ENCODE assay signal across 19 mouse cellular contexts in the genomic region with DNA sequence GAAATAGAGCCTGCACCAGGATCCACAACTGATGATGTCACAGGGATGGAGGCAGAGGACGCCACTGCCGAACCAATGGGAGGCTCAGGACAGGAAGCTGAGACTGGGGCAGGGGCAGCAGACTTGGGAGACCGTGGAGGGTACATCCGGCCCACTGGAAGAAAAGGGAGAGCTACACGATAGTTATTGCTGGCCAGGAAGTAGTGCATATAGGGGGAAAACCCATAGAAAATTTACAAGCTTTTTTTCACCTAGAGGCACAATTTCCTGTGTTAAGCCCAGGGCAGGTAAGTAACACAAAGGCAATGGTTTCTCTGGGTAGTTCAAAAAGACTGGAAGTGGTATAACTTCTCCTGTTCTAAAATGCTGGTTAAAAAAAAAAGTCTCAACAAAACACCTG.
"Had no signal": no experiment of that assay in that cellular context is flagged by ENCODE, and none has a peak within 500 bp of the region (broad histone marks: within the 10 kb centered on the region; RNA-seq: fewer than 3 reads in every experiment).

No protein-coding gene starts in this region.

- H3K27ac ChIP-seq: kidney, postnatal 0 days; limb, embryonic 10.5 days; limb, embryonic 13.5 days; liver, embryonic 12.5 days; liver, embryonic 15.5 days; lung, embryonic 15.5 days; midbrain, embryonic 10.5 days; midbrain, embryonic 15.5 days; neural tube, embryonic 13.5 days had no signal

- H3K9ac ChIP-seq: limb, embryonic 13.5 days; liver, embryonic 12.5 days; liver, embryonic 15.5 days; lung, embryonic 15.5 days; midbrain, embryonic 15.5 days; neural tube, embryonic 13.5 days had no signal

- H3K4me3 ChIP-seq: limb, embryonic 10.5 days; limb, embryonic 13.5 days; liver, embryonic 12.5 days; liver, embryonic 15.5 days; lung, embryonic 15.5 days; megakaryocyte, embryonic 14.5 days; midbrain, embryonic 10.5 days; midbrain, embryonic 15.5 days; neural tube, embryonic 13.5 days had no signal

- DNase-seq: kidney, adult 2 months; kidney, postnatal 4 days; liver; lung, adult 18-20 months; lung, postnatal 10 days; lung, postnatal 36 days; thymus, adult 18-20 months; thymus, postnatal 36 days had no signal

- ATAC-seq: intestine, postnatal 0 days; liver, embryonic 12.5 days; midbrain, embryonic 15.5 days had no signal

- H3K4me2 ChIP-seq: limb, embryonic 13.5 days; liver, embryonic 12.5 days; liver, embryonic 15.5 days; lung, embryonic 15.5 days; midbrain, embryonic 15.5 days; neural tube, embryonic 13.5 days had no signal

- H3K27me3 ChIP-seq: limb, embryonic 13.5 days; liver, embryonic 12.5 days; liver, embryonic 15.5 days; lung, embryonic 15.5 days; megakaryocyte, embryonic 14.5 days; midbrain, embryonic 15.5 days; neural tube, embryonic 13.5 days had no signal

- H3K9me3 ChIP-seq: limb, embryonic 10.5 days; limb, embryonic 13.5 days; liver, embryonic 12.5 days; liver, embryonic 15.5 days; lung, embryonic 15.5 days; megakaryocyte, embryonic 14.5 days; midbrain, embryonic 10.5 days; midbrain, embryonic 15.5 days; neural tube, embryonic 13.5 days had no signal
